Mouse (Mus musculus) CH12.LX (cell line): ENCODE measurements around the gene Kcnn4. TPM values are rescaled to one million over a fixed set of nuclear protein-coding genes. Genes with fewer than 3 reads are reported as not detected.

Experiments used
- DNase-seq: peaks from one replicate; pipeline ENCODE4 v3.0.0-alpha.2; 2013; ENCODE audit errors: extremely low read depth
- H3K27ac ChIP-seq: 2 replicates; pipeline ENCODE4 v1.5.1; 2012; ENCODE audit warnings: low read depth, mild to moderate bottlenecking, control low read depth, moderate library complexity; ENCODE audit not compliant: insufficient read depth
- H3K27me3 ChIP-seq: replicated peaks from 2 replicates; pipeline ENCODE3; 2012; ENCODE audit warnings: inconsistent platforms
- H3K36me3 ChIP-seq, 2 experiments: replicated peaks in 1 of 2; 2 replicates each; pipeline versions ENCODE3 to v1.6.1; 2012; ENCODE audit warnings: inconsistent platforms in 1 of 2, low read length in 1 of 2, mild to moderate bottlenecking in 1 of 2, mixed read lengths in 1 of 2, moderate library complexity in 1 of 2; ENCODE audit not compliant: control insufficient read depth in 1 of 2, insufficient read depth in 1 of 2
- H3K4me1 ChIP-seq, 2 experiments: 2 replicates each; pipeline ENCODE4 v1.6.1; 2012; ENCODE audit warnings: inconsistent platforms in 1 of 2, moderate library complexity in 1 of 2; ENCODE audit not compliant: insufficient read depth in 2 of 2, control insufficient read depth in 1 of 2
- H3K4me2 ChIP-seq: 2 replicates; pipeline ENCODE4 v1.6.1; 2012; ENCODE audit warnings: low read depth, mild to moderate bottlenecking, control low read depth; ENCODE audit not compliant: poor library complexity, insufficient read depth, severe bottlenecking
- H3K4me3 ChIP-seq, 3 experiments: fragments of 150-350 bp in 1 of 3; sonication (generic) in 1 of 3; replicated peaks in 1 of 3; 2 replicates each; pipeline versions ENCODE3 to v1.5.1; 2011 to 2012; ENCODE audit warnings: low read depth in 2 of 3, low read length in 2 of 3, mild to moderate bottlenecking in 2 of 3, moderate library complexity in 2 of 3, control low read depth in 1 of 3, improper control_type of control experiment in 1 of 3, inconsistent platforms in 1 of 3, mixed read lengths in 1 of 3; ENCODE audit not compliant: poor library complexity in 1 of 3
- H3K79me2 ChIP-seq: replicated peaks from 2 replicates; pipeline ENCODE4 v1.6.1; 2012; ENCODE audit warnings: mild to moderate bottlenecking, moderate library complexity; ENCODE audit not compliant: control insufficient read depth, poor library complexity, insufficient read depth, severe bottlenecking; ENCODE audit errors: extremely low read depth
- H3K9ac ChIP-seq: 2 replicates; pipeline ENCODE4 v1.6.1; 2012; ENCODE audit warnings: low read depth, mild to moderate bottlenecking, control low read depth, moderate library complexity; ENCODE audit not compliant: insufficient read depth
- H3K9me3 ChIP-seq: replicated peaks from 2 replicates; pipeline ENCODE3; 2012; ENCODE audit warnings: low read length, inconsistent platforms, mixed read lengths
- BHLHE40 ChIP-seq: IDR thresholded peaks from 2 replicates; pipeline ENCODE4 v1.6.1; 2011; ENCODE audit warnings: mild to moderate bottlenecking, low read depth, low read length, improper control_type of control experiment
- CHD1 ChIP-seq: IDR thresholded peaks from 2 replicates; pipeline ENCODE4 v1.6.1; 2012; ENCODE audit warnings: low read depth, low read length, improper control_type of control experiment, inconsistent platforms
- CHD2 ChIP-seq: IDR thresholded peaks from 2 replicates; pipeline ENCODE4 v1.6.1; 2011; ENCODE audit warnings: low read length, improper control_type of control experiment
- CTCF ChIP-seq, 2 experiments: IDR thresholded peaks in 1 of 2; conservative IDR thresholded peaks in 1 of 2; 2 replicates each; pipeline ENCODE4 v1.5.1; 2011 to 2012; ENCODE audit warnings: low read depth in 2 of 2, low read length in 2 of 2, improper control_type of control experiment in 1 of 2, inconsistent platforms in 1 of 2, mild to moderate bottlenecking in 1 of 2, moderate library complexity in 1 of 2
- E2F4 ChIP-seq: IDR thresholded peaks from 2 replicates; pipeline ENCODE4 v1.6.1; 2011; ENCODE audit warnings: low read depth, low read length, improper control_type of control experiment; ENCODE audit not compliant: insufficient replicate concordance
- ELF1 ChIP-seq: IDR thresholded peaks from 2 replicates; pipeline ENCODE4 v1.6.1; 2014; ENCODE audit warnings: low read depth, mild to moderate bottlenecking, inconsistent platforms, low read length, improper control_type of control experiment
- EP300 ChIP-seq: IDR thresholded peaks from 2 replicates; pipeline ENCODE4 v1.6.1; 2011; ENCODE audit warnings: low read length, improper control_type of control experiment
- ETS1 ChIP-seq: conservative IDR thresholded peaks from 2 replicates; pipeline ENCODE4 v1.6.1; 2012; ENCODE audit warnings: low read depth, mild to moderate bottlenecking, inconsistent platforms, low read length, improper control_type of control experiment, moderate library complexity
- GABPA ChIP-seq: IDR thresholded peaks from 2 replicates; pipeline ENCODE4 v1.6.1; 2012; ENCODE audit warnings: low read depth, low read length, improper control_type of control experiment, inconsistent platforms; ENCODE audit not compliant: insufficient replicate concordance
- HCFC1 ChIP-seq: IDR thresholded peaks from 2 replicates; pipeline ENCODE4 v1.6.1; 2012; ENCODE audit warnings: low read depth, mild to moderate bottlenecking, inconsistent platforms, low read length, improper control_type of control experiment
- IRF4 ChIP-seq: IDR thresholded peaks from 2 replicates; pipeline ENCODE4 v1.6.1; 2014; ENCODE audit warnings: low read depth, mild to moderate bottlenecking, inconsistent platforms, low read length, improper control_type of control experiment
- JUN ChIP-seq: IDR thresholded peaks from 2 replicates; pipeline ENCODE4 v1.6.1; 2011; ENCODE audit warnings: low read depth, mild to moderate bottlenecking, low read length, improper control_type of control experiment, moderate library complexity; ENCODE audit not compliant: insufficient read depth
- JUND ChIP-seq: conservative IDR thresholded peaks from 2 replicates; pipeline ENCODE4 v1.6.1; 2011; ENCODE audit warnings: low read depth, low read length, improper control_type of control experiment
- KAT2A ChIP-seq: IDR thresholded peaks from 2 replicates; pipeline ENCODE4 v1.6.1; 2012; ENCODE audit warnings: low read length, improper control_type of control experiment, inconsistent platforms; ENCODE audit not compliant: insufficient replicate concordance
- MAFK ChIP-seq: IDR thresholded peaks from 2 replicates; pipeline ENCODE4 v1.6.1; 2011; ENCODE audit warnings: low read length, improper control_type of control experiment; ENCODE audit not compliant: insufficient replicate concordance
- MAX ChIP-seq: IDR thresholded peaks from 2 replicates; pipeline ENCODE4 v1.6.1; 2011; ENCODE audit warnings: low read length, improper control_type of control experiment
- MAZ ChIP-seq: IDR thresholded peaks from 2 replicates; pipeline ENCODE4 v1.6.1; 2012; ENCODE audit warnings: low read depth, mild to moderate bottlenecking, inconsistent platforms, low read length, improper control_type of control experiment, moderate library complexity
- MEF2A ChIP-seq: IDR thresholded peaks from 2 replicates; pipeline ENCODE4 v1.6.1; 2014; ENCODE audit warnings: low read depth, mild to moderate bottlenecking, inconsistent platforms, low read length, improper control_type of control experiment, borderline replicate concordance
- MXI1 ChIP-seq: IDR thresholded peaks from 2 replicates; pipeline ENCODE4 v1.6.1; 2011; ENCODE audit warnings: mild to moderate bottlenecking, low read depth, low read length, improper control_type of control experiment
- MYC ChIP-seq: IDR thresholded peaks from 2 replicates; pipeline ENCODE4 v1.6.1; 2011; ENCODE audit warnings: low read depth, mild to moderate bottlenecking, improper control_type of control experiment, low read length
- NELFE ChIP-seq: IDR thresholded peaks from 2 replicates; pipeline ENCODE4 v1.6.1; 2011; ENCODE audit warnings: low read depth, low read length, improper control_type of control experiment
- NRF1 ChIP-seq: IDR thresholded peaks from 2 replicates; pipeline ENCODE4 v1.6.1; 2014; ENCODE audit warnings: low read depth, mild to moderate bottlenecking, inconsistent platforms, low read length, improper control_type of control experiment, moderate library complexity
- PAX5 ChIP-seq: IDR thresholded peaks from 2 replicates; pipeline ENCODE4 v1.6.1; 2012; ENCODE audit warnings: low read length, inconsistent platforms, mixed read lengths
- POLR2A ChIP-seq: IDR thresholded peaks from 2 replicates; pipeline ENCODE4 v1.6.1; 2011; ENCODE audit warnings: low read depth, mild to moderate bottlenecking, improper control_type of control experiment, low read length
- POLR2AphosphoS2 ChIP-seq: IDR thresholded peaks from 2 replicates; pipeline ENCODE4 v1.6.1; 2011; ENCODE audit warnings: low read depth, low read length, improper control_type of control experiment
- RAD21 ChIP-seq: IDR thresholded peaks from 2 replicates; pipeline ENCODE4 v1.6.1; 2011; ENCODE audit warnings: low read depth, mild to moderate bottlenecking, low read length, improper control_type of control experiment, moderate library complexity
- RCOR1 ChIP-seq: conservative IDR thresholded peaks from 2 replicates; pipeline ENCODE4 v1.6.1; 2012; ENCODE audit warnings: low read depth, mild to moderate bottlenecking, inconsistent platforms, low read length, improper control_type of control experiment
- SIN3A ChIP-seq: IDR thresholded peaks from 2 replicates; pipeline ENCODE4 v1.6.1; 2012; ENCODE audit warnings: low read length, improper control_type of control experiment, inconsistent platforms
- SMC3 ChIP-seq: IDR thresholded peaks from 2 replicates; pipeline ENCODE4 v1.6.1; 2011; ENCODE audit warnings: low read depth, low read length, improper control_type of control experiment
- TBP ChIP-seq: conservative IDR thresholded peaks from 2 replicates; pipeline ENCODE4 v1.6.1; 2011; ENCODE audit warnings: low read depth, low read length, improper control_type of control experiment
- TCF12 ChIP-seq: IDR thresholded peaks from 2 replicates; pipeline ENCODE4 v1.6.1; 2014; ENCODE audit warnings: low read depth, mild to moderate bottlenecking, inconsistent platforms, low read length, improper control_type of control experiment
- UBTF ChIP-seq: IDR thresholded peaks from 2 replicates; pipeline ENCODE4 v1.6.1; 2012; ENCODE audit warnings: low read depth, mild to moderate bottlenecking, inconsistent platforms, low read length, improper control_type of control experiment, moderate library complexity
- USF1 ChIP-seq: IDR thresholded peaks from 2 replicates; pipeline ENCODE4 v1.6.1; 2014; ENCODE audit warnings: low read depth, mild to moderate bottlenecking, inconsistent platforms, low read length, improper control_type of control experiment
- USF2 ChIP-seq: conservative IDR thresholded peaks from 2 replicates; pipeline ENCODE4 v1.6.1; 2011; ENCODE audit warnings: low read depth, low read length, improper control_type of control experiment
- ZC3H11A ChIP-seq: IDR thresholded peaks from 2 replicates; pipeline ENCODE4 v1.6.1; 2012; ENCODE audit warnings: low read depth, mild to moderate bottlenecking, inconsistent platforms, low read length, improper control_type of control experiment
- ZKSCAN1 ChIP-seq: IDR thresholded peaks from 2 replicates; pipeline ENCODE4 v1.6.1; 2012; ENCODE audit warnings: low read depth, inconsistent platforms, low read length, improper control_type of control experiment, borderline replicate concordance
- ZMIZ1 ChIP-seq: IDR thresholded peaks from 2 replicates; pipeline ENCODE4 v1.6.1; 2012; ENCODE audit warnings: low read depth, mild to moderate bottlenecking, inconsistent platforms, low read length, improper control_type of control experiment
- ZNF384 ChIP-seq: IDR thresholded peaks from 2 replicates; pipeline ENCODE4 v1.6.1; 2012; ENCODE audit warnings: low read depth, low read length, improper control_type of control experiment, inconsistent platforms
- dilution Hi-C: fragments of 300-500 bp; cut with MboI; formaldehyde crosslinking; loops from 2 replicates; pipeline ENCODE4 v1.14.3; 2020; ENCODE audit warnings: low sequenced_read_pairs; ENCODE audit not compliant: extremely low pct_unique_long_range_greater_than_20kb, extremely low pct_ligation_motif_present
- in situ Hi-C: fragments of 300-500 bp; cut with MboI; formaldehyde crosslinking; loops from 3 replicates; pipeline ENCODE4 v1.14.3; 2019; ENCODE audit warnings: low sequenced_read_pairs, low pct_ligation_motif_present, low pct_unique_long_range_greater_than_20kb, mixed read lengths
- polyA plus RNA-seq: library from polyadenylated mRNA; unstranded; fragments of >175 nt; gene quantifications from 2 replicates; pipeline ENCODE4 v1.2.1, GENCODE M21; 2012; ENCODE audit warnings: low read depth; ENCODE audit not compliant: insufficient read length
- total RNA-seq, 2 experiments: library from RNA; depleted of rRNA; stranded (reverse); fragments of 300-350 nt in 1 of 2; fragments of >200 nt in 1 of 2; gene quantifications; 2 replicates each; pipeline ENCODE4 v1.2.3; 2012 to 2014

The Kcnn4 gene
- total and polyA plus RNA-seq, 3 experiments = 8.2 to 12.9 (median 10.5) TPM

- Histone ChIP-seq H3K36me3 (peaks cover 0 to 8% of the 10 kb centered on the region in 2 experiments), H3K4me3 (no peak overlapping the region)
- in situ Hi-C loops = no loop called here
Measured at GRCm38 (mm10) chr7:24373538-24374379, 3.7 kb downstream of the Kcnn4 start.

DNA sequence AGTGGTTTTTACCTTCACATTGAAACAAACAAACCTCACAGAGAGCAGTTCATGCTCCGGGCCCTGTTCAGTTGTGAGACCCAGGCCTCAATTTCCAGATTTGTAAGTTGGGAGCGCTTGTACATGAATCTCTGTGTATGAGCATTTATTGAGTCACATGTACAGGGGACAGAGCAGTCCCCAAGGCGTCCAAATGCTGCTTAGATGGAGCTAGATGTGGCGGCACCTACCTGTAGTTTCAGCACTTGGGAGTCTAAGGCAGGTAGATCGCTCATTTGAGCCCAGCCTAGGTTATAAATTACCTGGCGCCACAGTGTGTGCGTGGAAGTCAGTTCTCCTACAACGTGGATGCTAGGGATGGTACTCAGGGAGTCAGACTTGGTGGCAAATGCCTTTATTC, 6.4 kb downstream of the Kcnn4 start:
- peaks cover 41 to 74% of the 10 kb centered on the region in 2 experiments for H3K4me1 ChIP-seq
- H3K9ac ChIP-seq = no peak overlapping the region
- peaks cover 0 to 15% of the 10 kb centered on the region in 2 experiments for H3K36me3 ChIP-seq
- H3K4me3 ChIP-seq = no peak overlapping the region
- TF ChIP-seq POLR2AphosphoS2 = no peak
- no peak for TF ChIP-seq MAFK
- no peak for TF ChIP-seq MXI1
- H3K9me3 ChIP-seq = no peaks in the 10 kb centered on the region
- in situ Hi-C loops (loop anchor here (25.0 kb wide), 1 partner anchor 414 kb away; the partner anchor contains the start of genes Vmn1r180 and Vmn1r181), dilution Hi-C loops (no loop called here)
- no peak overlapping the region for H3K27ac ChIP-seq
- no peak for DNase-seq
- H3K4me2 ChIP-seq = no peak overlapping the region
- no peaks in the 10 kb centered on the region for H3K27me3 ChIP-seq
- no peaks in the 10 kb centered on the region for H3K79me2 ChIP-seq

More at GRCm38 (mm10) chr7:24373538-24374379, 3.7 kb downstream of the Kcnn4 start:
- peaks cover 51 to 80% of the 10 kb centered on the region in 2 experiments for H3K4me1 ChIP-seq
- dilution Hi-C loops = no loop called here
- no peaks in the 10 kb centered on the region for H3K27me3 ChIP-seq
- DNase-seq = peak; percentile 86
- H3K27ac ChIP-seq = peak overlapping the region; percentile 40
- H3K4me2 ChIP-seq = peak overlapping the region; percentile 49; the same call in 1 of the 2 replicates
- H3K9me3 ChIP-seq = no peaks in the 10 kb centered on the region
- 0 out of 2 replicates have a peak, but pooled peaks have one; percentile 55 for TF ChIP-seq SIN3A
- TF ChIP-seq CHD1 = no peak
- no peak for TF ChIP-seq USF2
- TF ChIP-seq ZMIZ1 = peak; percentile 25; the same call in 1 of the 2 replicates
- TF ChIP-seq CTCF (conservative IDR thresholded peaks at IDR 0.05 in 1 of 2, IDR thresholded peaks at IDR 0.05 in 1 of 2; ENCODE audit: low read depth in 2 of 2, low read length in 2 of 2) = no peak
- peak; percentile 50; the same call in 1 of the 2 replicates for TF ChIP-seq ETS1
- peak; percentile 55; the same call in 1 of the 2 replicates for TF ChIP-seq MEF2A
- no peak for TF ChIP-seq MYC
- no peak for TF ChIP-seq JUND
- peak; percentile 5; the same call in 1 of the 2 replicates for TF ChIP-seq JUN
- no peak for TF ChIP-seq E2F4
- TF ChIP-seq NRF1 = 0 out of 2 replicates have a peak, but pooled peaks have one; percentile 28
- no peak for TF ChIP-seq SMC3
- no peak; the same call in 1 of the 2 replicates for TF ChIP-seq TCF12
- no peak for TF ChIP-seq NELFE
- TF ChIP-seq CHD2 = peak; percentile 92
- TF ChIP-seq ZKSCAN1 = no peak
- TF ChIP-seq KAT2A = no peak
- TF ChIP-seq HCFC1 = peak; percentile 47
- TF ChIP-seq UBTF = no peak
- TF ChIP-seq RCOR1 = 0 out of 2 replicates have a peak, but pooled peaks have one; percentile 46
- TF ChIP-seq MAFK = no peak
- TF ChIP-seq RAD21 = no peak
- TF ChIP-seq ZNF384 = peak; percentile 83
- no peak for TF ChIP-seq POLR2AphosphoS2
- TF ChIP-seq ELF1 = peak; percentile 39; the same call in 1 of the 2 replicates
- TF ChIP-seq BHLHE40 = peak; percentile 37; the same call in 1 of the 2 replicates
- TF ChIP-seq IRF4 = peak; percentile 94
- peak; percentile 93 for TF ChIP-seq MAZ
- no peak for TF ChIP-seq USF1
- TF ChIP-seq MAX = no peak
- no peak for TF ChIP-seq MXI1
- TF ChIP-seq PAX5 = no peak
- TF ChIP-seq TBP = 0 out of 2 replicates have a peak, but pooled peaks have one; percentile 45
- TF ChIP-seq POLR2A = no peak
- TF ChIP-seq EP300 = peak; percentile 81
- no peak for TF ChIP-seq GABPA
- no peak for TF ChIP-seq ZC3H11A
- no peaks in the 10 kb centered on the region for H3K79me2 ChIP-seq
- peak overlapping the region; percentile 35; the same call in 1 of the 2 replicates for H3K9ac ChIP-seq
